Mouse (Mus musculus): ENCODE data around the gene Jmjd1c. TPM values are rescaled to one million over a fixed set of nuclear protein-coding genes. Genes with fewer than 3 reads are reported as not detected.

Gene Jmjd1c
- polyA plus RNA-seq, 1 experiment, result 37.8 TPM

- DNase-seq (ENCODE audit: extremely low spot score in 1 of 2, low spot score in 1 of 2), result peak; percentile 56 to 62
Measured at GRCm38 (mm10) chr10:67124156-67124555, 28.2 kb downstream of the Jmjd1c start.

GRCm38 (mm10) chr10:67126061-67126858, 30.3 kb downstream of the Jmjd1c start:
- DNase-seq (ENCODE audit: extremely low spot score in 1 of 2, low spot score in 1 of 2), result peak; percentile 66 to 80

- no peak for DNase-seq (ENCODE audit: extremely low spot score in 1 of 2, low spot score in 1 of 2)
Measured at GRCm38 (mm10) chr10:67126859-67127758, 31.2 kb downstream of the Jmjd1c start.

GRCm38 (mm10) chr10:67129531-67129930, 33.6 kb downstream of the Jmjd1c start:
- DNase-seq (ENCODE audit: extremely low spot score in 1 of 2, low spot score in 1 of 2), result no peak

- no peak for DNase-seq (ENCODE audit: extremely low spot score in 1 of 2, low spot score in 1 of 2)
Measured at GRCm38 (mm10) chr10:67131709-67132108, 35.8 kb downstream of the Jmjd1c start.

- no peak for DNase-seq (ENCODE audit: extremely low spot score in 1 of 2, low spot score in 1 of 2)
Measured at GRCm38 (mm10) chr10:67134322-67134721, 38.4 kb downstream of the Jmjd1c start.

- DNase-seq (ENCODE audit: extremely low spot score in 1 of 2, low spot score in 1 of 2), result no peak
Measured at GRCm38 (mm10) chr10:67137437-67137836, 41.5 kb downstream of the Jmjd1c start.

GRCm38 (mm10) chr10:67143661-67144060, 47.7 kb downstream of the Jmjd1c start:
- no peak for DNase-seq (ENCODE audit: extremely low spot score in 1 of 2, low spot score in 1 of 2)

- no peak for DNase-seq (ENCODE audit: extremely low spot score in 1 of 2, low spot score in 1 of 2)
Measured at GRCm38 (mm10) chr10:67144269-67144668, 48.3 kb downstream of the Jmjd1c start.

- no peak for DNase-seq (ENCODE audit: extremely low spot score in 1 of 2, low spot score in 1 of 2)
Measured at GRCm38 (mm10) chr10:67145623-67146022, 49.7 kb downstream of the Jmjd1c start.

- no peak for DNase-seq (ENCODE audit: extremely low spot score in 1 of 2, low spot score in 1 of 2)
Measured at GRCm38 (mm10) chr10:67151766-67152165, 55.8 kb downstream of the Jmjd1c start.

GRCm38 (mm10) chr10:67154647-67155046, 58.7 kb downstream of the Jmjd1c start:
- no peak for DNase-seq (ENCODE audit: extremely low spot score in 1 of 2, low spot score in 1 of 2)

- no peak for DNase-seq (ENCODE audit: extremely low spot score in 1 of 2, low spot score in 1 of 2)
Measured at GRCm38 (mm10) chr10:67174049-67174448, 78.1 kb downstream of the Jmjd1c start.

- no peak for DNase-seq (ENCODE audit: extremely low spot score in 1 of 2, low spot score in 1 of 2)
Measured at GRCm38 (mm10) chr10:67176031-67176430, 80.1 kb downstream of the Jmjd1c start.

GRCm38 (mm10) chr10:67176932-67177331, 81.0 kb downstream of the Jmjd1c start:
- DNase-seq (ENCODE audit: extremely low spot score in 1 of 2, low spot score in 1 of 2), result no peak

GRCm38 (mm10) chr10:67177410-67177809, 81.5 kb downstream of the Jmjd1c start:
- DNase-seq (ENCODE audit: extremely low spot score in 1 of 2, low spot score in 1 of 2), result no peak

GRCm38 (mm10) chr10:67180021-67180420, 84.1 kb downstream of the Jmjd1c start:
- no peak for DNase-seq (ENCODE audit: extremely low spot score in 1 of 2, low spot score in 1 of 2)

GRCm38 (mm10) chr10:67180799-67181198, 84.9 kb downstream of the Jmjd1c start:
- no peak for DNase-seq (ENCODE audit: extremely low spot score in 1 of 2, low spot score in 1 of 2)

GRCm38 (mm10) chr10:67182651-67183050, 86.7 kb downstream of the Jmjd1c start:
- DNase-seq (ENCODE audit: extremely low spot score in 1 of 2, low spot score in 1 of 2), result no peak

GRCm38 (mm10) chr10:67183086-67183485, 87.2 kb downstream of the Jmjd1c start:
- DNase-seq (ENCODE audit: extremely low spot score in 1 of 2, low spot score in 1 of 2), result no peak

GRCm38 (mm10) chr10:67184441-67185070, 88.6 kb downstream of the Jmjd1c start:
- DNase-seq (ENCODE audit: extremely low spot score in 1 of 2, low spot score in 1 of 2), result no peak

All from frontal cortex, adult 2 months (tissue).